Mouse (Mus musculus): ENCODE measurements at regions not wholly inside any gene's neighbourhood (a gene's known extent, or its start where the extent isn't known, plus 50 kb on each side); places are given as distances from the start of the nearest gene placed in this dataset.

DNA sequence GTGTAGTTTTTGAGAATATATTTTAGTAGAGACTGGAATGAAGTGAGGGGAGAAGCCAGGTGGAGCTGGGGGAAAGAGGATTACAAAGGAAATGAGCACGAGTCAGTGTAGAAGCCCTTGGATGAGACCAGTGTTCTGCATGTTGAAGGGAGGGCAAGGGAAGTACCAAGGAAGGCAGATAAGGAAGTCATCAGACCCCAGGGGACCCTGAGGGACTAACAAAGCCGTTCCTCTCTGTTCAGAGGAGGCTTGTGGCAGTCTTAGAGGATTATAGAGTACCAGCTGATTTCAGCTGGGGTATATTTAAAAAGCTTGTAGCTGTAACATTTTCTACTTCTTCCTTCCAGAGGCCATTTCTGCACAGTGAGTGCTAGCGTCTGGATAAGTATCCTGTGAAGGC is 56.7 kb upstream of the Igsf9b start:
- Histone ChIP-seq H3K79me2 (ENCODE audit: control insufficient read depth, insufficient read depth, low read length, poor library complexity) (no peaks in the 10 kb centered on the region), H3K27me3 (ENCODE audit: control insufficient read depth in 1 of 2, insufficient read depth in 2 of 2, low read length in 2 of 2) (no peaks in the 10 kb centered on the region), H3K27ac (ENCODE audit: control insufficient read depth, low read depth, low read length) (no peak overlapping the region), H3K4me1 (ENCODE audit: control insufficient read depth in 1 of 2, insufficient read depth in 2 of 2, low read length in 2 of 2) (no peaks in the 10 kb centered on the region), H3K36me3 (ENCODE audit: control insufficient read depth in 1 of 2, insufficient read depth in 2 of 2, low read length in 2 of 2) (no peaks in the 10 kb centered on the region), H3K9ac (ENCODE audit: control insufficient read depth, low read depth, low read length, poor library complexity, severe bottlenecking) (no peak overlapping the region), H3K9me3 (replicated peaks; ENCODE audit: insufficient read depth, low read length) (no peaks in the 10 kb centered on the region), H3K4me3 (ENCODE audit: control insufficient read depth in 1 of 2, insufficient read depth in 1 of 2, low read depth in 2 of 2, low read length in 2 of 2) (no peak overlapping the region)
- DNase-seq (ENCODE audit: low read depth, low spot score): no peak
- no peak for TF ChIP-seq UBTF (IDR thresholded peaks at IDR 0.05; ENCODE audit: borderline replicate concordance, insufficient read depth, low read depth, low read length)
- TF ChIP-seq E2F4 (IDR thresholded peaks at IDR 0.05; ENCODE audit: borderline replicate concordance, low read depth, low read length): no peak
- no peak for TF ChIP-seq POLR2A (IDR thresholded peaks at IDR 0.05; ENCODE audit: control insufficient read depth in 1 of 2, insufficient read depth in 1 of 2, low read depth in 1 of 2, low read length in 2 of 2, poor library complexity in 1 of 2)

DNA sequence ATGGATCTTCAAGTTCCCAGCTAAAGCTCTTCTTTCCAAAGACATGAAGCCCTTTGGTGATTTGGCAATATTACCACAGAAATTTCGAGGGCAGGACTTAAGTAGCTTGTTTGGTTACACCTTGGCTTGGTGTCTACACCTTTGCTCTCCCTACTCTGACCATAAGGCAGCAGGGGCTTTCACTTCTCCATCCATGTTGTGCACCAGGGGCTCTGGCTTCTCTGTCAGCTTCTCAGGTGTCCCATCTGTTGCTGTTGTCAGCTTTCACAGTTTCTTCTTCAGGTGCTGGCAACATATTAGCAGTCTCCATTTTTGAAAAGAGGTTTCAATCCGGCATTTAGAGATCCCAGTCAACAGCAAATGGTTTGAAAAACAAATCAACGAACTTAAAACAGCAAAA is 58.1 kb upstream of the Igsf9b start:
- no peak overlapping the region for H3K27ac ChIP-seq (ENCODE audit: control insufficient read depth, low read depth, low read length)
- H3K36me3 ChIP-seq (ENCODE audit: control insufficient read depth in 1 of 2, insufficient read depth in 2 of 2, low read length in 2 of 2): no peaks in the 10 kb centered on the region
- H3K9ac ChIP-seq (ENCODE audit: control insufficient read depth, low read depth, low read length, poor library complexity, severe bottlenecking): no peak overlapping the region
- no peaks in the 10 kb centered on the region for H3K9me3 ChIP-seq (replicated peaks; ENCODE audit: insufficient read depth, low read length)
- no peak overlapping the region for H3K4me3 ChIP-seq (ENCODE audit: control insufficient read depth in 1 of 2, insufficient read depth in 1 of 2, low read depth in 2 of 2, low read length in 2 of 2)
- no peak for TF ChIP-seq CHD1 (IDR thresholded peaks at IDR 0.05; ENCODE audit: low read depth, low read length)
- TF ChIP-seq MXI1 (IDR thresholded peaks at IDR 0.05; ENCODE audit: low read depth, low read length): no peak
- TF ChIP-seq TCF12 (IDR thresholded peaks at IDR 0.05; ENCODE audit: low read depth, low read length): no peak
- no peak for TF ChIP-seq NELFE (IDR thresholded peaks at IDR 0.05; ENCODE audit: low read depth, low read length)
- no peak for TF ChIP-seq GABPA (IDR thresholded peaks at IDR 0.05; ENCODE audit: low read depth, low read length)
- TF ChIP-seq MEF2A (IDR thresholded peaks at IDR 0.05; ENCODE audit: extremely low read depth, insufficient replicate concordance, low read depth, low read length, poor library complexity, severe bottlenecking): no peak
- TF ChIP-seq USF1 (IDR thresholded peaks at IDR 0.05; ENCODE audit: low read depth, low read length): no peak
- TF ChIP-seq ZNF384 (IDR thresholded peaks at IDR 0.05; ENCODE audit: low read depth, low read length): no peak
- TF ChIP-seq POLR2AphosphoS5 (IDR thresholded peaks at IDR 0.05; ENCODE audit: borderline replicate concordance, low read depth, low read length): no peak
- no peak for TF ChIP-seq ZC3H11A (IDR thresholded peaks at IDR 0.05; ENCODE audit: low read depth, low read length)
- no peak for DNase-seq (ENCODE audit: low read depth, low spot score)
- H3K27me3 ChIP-seq (ENCODE audit: control insufficient read depth in 1 of 2, insufficient read depth in 2 of 2, low read length in 2 of 2): no peaks in the 10 kb centered on the region
- no peaks in the 10 kb centered on the region for H3K79me2 ChIP-seq (ENCODE audit: control insufficient read depth, insufficient read depth, low read length, poor library complexity)
- H3K4me1 ChIP-seq (ENCODE audit: control insufficient read depth in 1 of 2, insufficient read depth in 2 of 2, low read length in 2 of 2): no peaks in the 10 kb centered on the region

DNA sequence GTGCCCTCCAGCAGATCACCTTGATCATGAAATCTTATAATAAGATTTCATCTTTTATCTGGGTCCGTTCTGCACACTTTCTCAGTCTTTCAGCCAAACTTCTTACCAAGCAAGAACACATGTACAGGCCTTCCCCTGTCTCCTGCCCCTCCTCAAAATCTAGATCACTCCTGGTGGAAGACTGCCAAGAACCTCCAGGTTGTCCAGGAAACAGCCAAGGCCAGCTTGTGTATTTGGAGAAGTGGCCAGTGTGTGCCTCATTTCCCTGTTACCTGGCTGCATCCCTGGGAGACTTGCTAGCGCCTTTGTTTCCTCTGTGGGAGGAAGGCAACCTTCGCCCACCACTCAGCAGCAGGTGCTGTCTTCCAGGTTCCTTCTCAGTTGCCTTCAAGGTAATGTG is 58.5 kb upstream of the Igsf9b start:
- Histone ChIP-seq H3K9ac (ENCODE audit: control insufficient read depth, low read depth, low read length, poor library complexity, severe bottlenecking) (no peak overlapping the region), H3K9me3 (replicated peaks; ENCODE audit: insufficient read depth, low read length) (no peaks in the 10 kb centered on the region), H3K36me3 (ENCODE audit: control insufficient read depth in 1 of 2, insufficient read depth in 2 of 2, low read length in 2 of 2) (no peaks in the 10 kb centered on the region), H3K79me2 (ENCODE audit: control insufficient read depth, insufficient read depth, low read length, poor library complexity) (no peaks in the 10 kb centered on the region), H3K27ac (ENCODE audit: control insufficient read depth, low read depth, low read length) (no peak overlapping the region), H3K27me3 (ENCODE audit: control insufficient read depth in 1 of 2, insufficient read depth in 2 of 2, low read length in 2 of 2) (no peaks in the 10 kb centered on the region), H3K4me1 (ENCODE audit: control insufficient read depth in 1 of 2, insufficient read depth in 2 of 2, low read length in 2 of 2) (no peaks in the 10 kb centered on the region), H3K4me3 (ENCODE audit: control insufficient read depth in 1 of 2, insufficient read depth in 1 of 2, low read depth in 2 of 2, low read length in 2 of 2) (no peak overlapping the region)
- DNase-seq (ENCODE audit: low read depth, low spot score): no peak
- no peak for TF ChIP-seq MYB (IDR thresholded peaks at IDR 0.05; ENCODE audit: low read depth, low read length)
- no peak for TF ChIP-seq GABPA (IDR thresholded peaks at IDR 0.05; ENCODE audit: low read depth, low read length)
- TF ChIP-seq ZKSCAN1 (IDR thresholded peaks at IDR 0.05; ENCODE audit: low read depth, low read length): no peak
- no peak for TF ChIP-seq TAL1 (IDR thresholded peaks at IDR 0.05; ENCODE audit: low read length)
- TF ChIP-seq RAD21 (IDR thresholded peaks at IDR 0.05; ENCODE audit: low read depth, low read length): no peak
- no peak for TF ChIP-seq GATA1 (IDR thresholded peaks at IDR 0.05; ENCODE audit: low read depth, low read length)
- no peak for TF ChIP-seq ELF1 (IDR thresholded peaks at IDR 0.05; ENCODE audit: low read depth, low read length)
- no peak for TF ChIP-seq CHD2 (IDR thresholded peaks at IDR 0.05; ENCODE audit: low read length)
- no peak for TF ChIP-seq ZNF384 (IDR thresholded peaks at IDR 0.05; ENCODE audit: low read depth, low read length)

All from MEL (cell line).